Mouse (Mus musculus) kidney, postnatal 14 days (tissue): ENCODE data around the gene Hrct1.

ENCODE experiments used
- DNase-seq: peaks from one replicate; pipeline ENCODE4 v3.0.0; 2022; ENCODE audit warnings: mixed read lengths

Gene Hrct1

DNA sequence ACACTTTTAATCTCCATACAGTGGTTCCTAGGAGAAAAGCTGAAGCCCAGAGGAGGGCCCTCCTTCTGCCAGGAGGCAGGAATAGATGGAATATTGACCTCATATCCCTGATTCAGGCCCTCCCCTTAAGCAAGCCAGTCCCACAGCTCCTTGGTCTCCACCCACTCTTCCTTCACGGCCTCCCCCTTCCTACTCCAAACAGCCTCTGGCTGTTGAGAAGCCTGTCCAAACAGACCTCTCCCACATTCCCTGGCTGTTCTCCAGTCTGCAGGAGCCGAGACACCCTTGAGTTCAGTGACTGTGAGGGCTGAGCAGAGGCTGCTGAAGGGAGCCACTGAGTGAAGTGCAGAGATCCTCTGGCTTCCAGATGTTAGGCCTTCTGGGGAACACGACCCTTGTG lies at the start of gene Hrct1:
TSS of gene Hrct1 (plus strand) at position 194 of the 400 bp plus-strand sequence.
- DNase-seq, result peak; percentile 88

GRCm38 (mm10) chr4:43678541-43678940 lies 48.4 kb upstream of the Hrct1 start:
- DNase-seq, result no peak

DNA sequence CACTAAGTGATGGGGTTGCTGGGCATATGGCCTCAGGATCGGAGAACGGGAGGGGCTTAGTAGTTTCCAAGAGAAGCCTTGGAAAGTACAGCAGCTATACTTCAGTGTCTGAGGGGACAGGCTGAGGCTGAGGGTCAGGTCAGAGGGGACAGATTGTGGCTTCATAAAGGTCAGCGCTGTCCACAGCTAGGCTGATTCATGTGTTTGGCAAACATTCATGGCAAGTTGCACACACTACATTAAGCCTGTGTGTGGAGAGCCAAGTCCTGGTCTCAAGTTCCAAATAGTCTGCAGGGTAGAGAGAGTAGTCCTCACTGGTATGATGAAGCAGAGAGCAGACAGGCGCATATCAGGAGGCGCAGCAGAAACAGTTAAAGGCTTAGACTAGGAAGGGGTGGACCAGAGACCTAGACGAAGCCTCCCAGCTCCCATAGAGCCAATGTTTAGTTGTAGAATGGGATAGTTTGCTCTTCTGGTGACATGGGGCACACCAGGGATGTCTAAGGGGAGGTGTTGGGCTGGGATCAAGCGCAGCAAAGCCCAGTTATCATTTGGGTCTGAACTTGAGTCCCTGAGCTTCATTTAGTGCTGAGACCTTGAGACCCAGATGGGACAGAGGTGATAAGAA lies 47.5 kb upstream of the Hrct1 start:
- peak; percentile 71 for DNase-seq

- no peak for DNase-seq
Observed at GRCm38 (mm10) chr4:43690021-43690420, 37.0 kb upstream of the Hrct1 start.

GRCm38 (mm10) chr4:43691026-43691425 lies 36.0 kb upstream of the Hrct1 start:
- DNase-seq, result no peak

GRCm38 (mm10) chr4:43693806-43694241 lies 33.2 kb upstream of the Hrct1 start:
- no peak for DNase-seq

- no peak for DNase-seq
Observed at GRCm38 (mm10) chr4:43694439-43695248, 32.3 kb upstream of the Hrct1 start.

DNA sequence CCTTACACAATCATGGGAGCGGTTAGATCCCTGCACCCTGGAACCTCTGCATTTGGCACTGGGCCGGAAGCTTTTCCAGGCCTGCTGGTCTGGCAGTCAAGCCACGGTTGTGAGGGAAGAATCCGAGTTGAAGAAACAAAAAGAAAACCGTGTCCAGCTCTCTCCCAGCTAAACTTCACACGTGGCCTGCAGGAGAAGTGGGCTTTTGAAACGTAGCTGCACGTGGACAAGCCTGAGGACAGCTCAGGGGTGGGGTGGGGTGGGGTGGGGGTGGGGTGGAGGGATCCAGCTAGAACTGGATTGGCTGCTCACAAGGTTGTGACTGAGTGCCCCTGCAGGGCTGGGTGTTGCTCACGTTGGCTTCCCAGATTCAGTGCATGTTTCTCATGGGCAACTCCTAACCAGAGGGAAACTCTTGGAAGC lies 31.7 kb upstream of the Hrct1 start:
- peak; percentile 56 for DNase-seq

GRCm38 (mm10) chr4:43696561-43696960 lies 30.4 kb upstream of the Hrct1 start:
- no peak for DNase-seq

DNA sequence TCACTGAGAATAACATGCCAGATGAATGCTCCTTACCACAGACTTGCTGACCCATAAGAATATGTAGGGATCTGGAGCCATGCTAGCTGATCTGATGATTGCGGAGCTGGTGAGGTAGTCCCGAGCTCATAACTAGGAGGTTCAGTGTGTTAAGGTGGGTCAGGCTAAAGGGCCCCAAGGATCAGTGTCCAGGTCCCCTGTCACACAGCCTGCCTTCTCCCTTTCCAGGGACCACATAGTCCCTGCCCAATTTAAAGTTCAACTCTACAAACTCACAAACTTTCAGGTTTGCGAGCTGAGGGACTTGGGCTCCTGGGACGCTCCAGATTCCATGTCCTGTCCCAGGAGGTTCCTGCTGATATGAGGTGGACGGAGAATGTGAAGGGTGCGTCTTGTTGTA lies 26.3 kb upstream of the Hrct1 start, which contains the start of gene Olfr70:
TSS of gene Olfr70 (minus strand) at position 101 of the 400 bp plus-strand sequence.
- DNase-seq, result no peak

DNA sequence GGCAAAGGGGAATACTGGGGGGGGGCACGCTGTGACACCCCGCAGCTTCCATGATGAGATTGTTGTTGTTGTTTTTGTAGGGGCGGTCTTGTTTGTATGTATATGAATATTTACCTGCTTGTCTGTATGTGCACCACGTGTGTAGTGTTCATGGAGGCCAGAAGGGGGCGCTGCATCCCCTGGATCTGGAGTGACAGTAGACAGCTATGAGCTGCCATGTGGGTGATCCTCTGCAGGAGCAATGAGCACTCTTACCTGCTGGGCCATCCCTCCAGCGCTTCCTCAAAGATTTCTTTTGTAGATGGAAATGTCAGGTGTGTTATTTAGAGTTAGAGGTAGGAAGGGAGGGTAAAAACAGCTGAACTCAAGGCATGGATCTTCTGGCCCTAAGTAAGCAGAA lies 23.5 kb upstream of the Hrct1 start:
- DNase-seq, result no peak

DNA sequence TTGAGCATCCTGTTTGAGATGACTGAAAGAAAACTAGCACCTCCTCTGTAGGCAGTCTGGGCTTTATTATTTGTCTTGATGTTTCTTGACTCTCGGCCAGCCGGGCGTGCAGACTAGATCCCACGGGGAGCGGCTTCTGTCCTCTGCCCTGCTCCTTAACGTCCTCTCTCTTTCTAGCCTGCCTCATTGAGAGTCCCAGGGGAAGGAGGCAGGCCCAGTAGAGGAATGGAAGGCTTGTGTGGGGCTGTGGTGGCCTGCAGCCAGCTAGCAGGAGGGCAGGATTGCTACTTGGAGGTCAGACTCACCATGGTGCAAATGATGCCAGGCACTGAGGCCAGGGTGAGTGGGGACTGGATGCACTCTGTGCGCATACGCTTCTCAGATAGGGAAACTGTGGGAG lies 23.1 kb upstream of the Hrct1 start:
- peak; percentile 76 for DNase-seq

GRCm38 (mm10) chr4:43705991-43706390 lies 21.0 kb upstream of the Hrct1 start:
- DNase-seq, result no peak

DNA sequence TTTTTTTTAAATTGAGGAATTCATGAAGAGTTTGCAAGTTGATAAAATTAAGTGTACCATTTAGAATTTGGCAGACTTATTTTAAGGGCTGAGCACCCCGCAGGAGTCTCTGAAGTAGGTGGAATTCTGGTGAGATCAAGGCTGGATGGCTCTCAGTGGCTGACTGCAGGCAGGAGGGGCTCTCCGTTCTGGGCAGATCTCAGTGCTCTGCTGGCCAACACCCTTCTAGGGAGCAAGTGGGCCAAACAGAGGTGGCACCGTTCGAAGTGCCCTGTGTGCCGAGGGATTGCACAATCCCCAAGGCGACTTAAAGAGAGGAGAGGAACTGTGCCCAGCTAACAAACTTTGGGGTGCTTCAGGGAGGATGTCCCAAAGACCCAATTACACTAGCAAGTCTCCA lies 17.1 kb upstream of the Hrct1 start, which contains the start of gene Olfr71:
TSS of gene Olfr71 (minus strand) at position 387 of the 400 bp plus-strand sequence.
- no peak for DNase-seq

DNA sequence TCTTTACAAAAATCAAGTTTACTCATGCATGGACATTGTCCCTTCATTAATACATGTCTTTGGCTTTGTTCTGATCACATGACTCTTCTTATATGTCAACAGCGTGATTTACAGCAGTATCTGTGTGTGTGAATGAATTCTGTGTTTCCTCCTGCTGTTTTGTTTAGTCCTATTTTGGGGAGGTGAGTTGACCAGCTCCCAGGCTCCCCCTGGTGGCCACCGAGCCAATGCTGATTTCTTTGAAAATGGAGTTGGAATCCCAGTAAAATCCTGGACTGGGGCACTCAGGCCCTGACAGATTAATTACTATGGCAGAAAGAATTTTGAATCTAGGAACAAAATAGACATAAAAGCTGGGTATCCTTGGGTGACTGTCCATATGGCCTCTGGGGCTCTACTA lies 15.2 kb upstream of the Hrct1 start:
- peak; percentile 85 for DNase-seq

DNA sequence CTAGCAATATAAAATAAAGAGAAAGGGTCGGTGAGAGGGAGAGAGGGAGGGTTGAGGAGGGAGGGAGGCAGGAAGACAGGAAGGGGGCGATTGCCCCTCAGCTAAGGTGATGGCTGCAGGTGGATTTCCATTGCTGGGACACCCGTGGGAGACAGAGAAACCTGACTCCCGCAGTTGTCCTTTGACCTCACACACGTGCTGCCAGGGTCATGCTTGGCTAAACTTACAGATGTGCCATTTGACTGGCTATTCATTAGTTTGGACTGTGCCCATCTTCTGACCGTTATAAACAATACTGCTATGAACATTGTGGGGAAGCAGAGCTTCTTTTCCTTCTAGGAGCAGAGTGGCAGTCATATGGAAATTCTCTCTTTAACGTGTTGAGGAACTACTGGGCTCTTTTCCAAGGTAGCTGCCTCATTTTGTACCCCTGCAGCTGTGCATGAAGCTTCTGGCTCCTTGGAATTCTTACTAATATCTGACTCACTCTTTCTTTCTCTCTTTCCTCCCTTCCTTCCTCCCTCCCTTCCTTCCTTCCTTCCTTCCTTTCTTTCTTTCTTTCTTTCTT lies 13.3 kb upstream of the Hrct1 start:
- no peak for DNase-seq

GRCm38 (mm10) chr4:43720491-43721228 lies 6.3 kb upstream of the Hrct1 start:
- no peak for DNase-seq

- no peak for DNase-seq
Observed at GRCm38 (mm10) chr4:43722191-43722590, 4.8 kb upstream of the Hrct1 start.

GRCm38 (mm10) chr4:43724764-43725163 lies 2.2 kb upstream of the Hrct1 start:
- DNase-seq, result peak; percentile 65

- DNase-seq, result no peak
Observed at GRCm38 (mm10) chr4:43726228-43726993, 577 bp upstream of the Hrct1 start.

DNA sequence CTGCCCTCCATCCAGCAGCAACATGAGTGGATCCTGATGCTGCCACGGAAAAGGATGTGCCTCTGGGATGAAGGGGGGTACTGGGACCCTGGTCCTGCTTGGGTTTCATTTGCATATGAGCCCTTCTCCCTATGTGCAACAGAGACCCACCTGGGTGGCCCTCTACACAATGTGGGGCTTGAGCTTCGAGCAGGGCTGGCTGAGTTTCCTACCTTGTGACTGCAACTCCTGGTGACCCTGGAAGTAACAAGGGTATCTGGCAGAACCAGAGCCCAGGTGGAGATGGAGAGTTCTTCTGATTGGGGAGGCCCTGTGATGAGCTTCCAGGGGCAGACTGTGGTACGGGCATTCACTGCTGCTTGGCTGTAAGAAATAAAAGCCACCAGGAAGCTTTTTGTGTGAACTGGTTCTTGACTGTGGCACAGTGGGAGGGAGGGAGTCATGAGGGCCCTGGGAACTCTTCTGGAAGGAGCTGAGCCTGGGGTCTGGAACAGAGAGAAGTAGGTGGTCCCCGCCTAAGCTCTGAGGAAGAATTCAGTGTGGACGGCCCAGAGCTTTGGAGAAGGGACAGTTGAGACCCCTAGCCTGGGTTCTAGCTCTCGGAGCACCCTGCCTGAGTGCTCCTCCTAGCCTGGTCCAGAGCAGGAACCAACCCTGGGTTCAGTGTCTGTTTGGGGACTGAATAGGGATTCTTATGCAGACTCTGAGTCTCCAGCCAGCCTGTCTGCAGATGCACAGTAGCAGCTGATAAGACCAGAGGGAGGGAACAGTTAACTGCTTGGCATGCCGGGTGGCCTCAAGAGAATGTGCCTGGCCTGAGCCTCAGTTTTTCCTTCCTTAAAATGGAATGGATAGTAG lies 959 bp downstream of the Hrct1 start:
- no peak for DNase-seq
